Mouse (Mus musculus) layer of hippocampus, adult 6 months (tissue): Measurements from ENCODE around the gene Lman2. TPM values are rescaled to one million over a fixed set of nuclear protein-coding genes. Genes with fewer than 3 reads are reported as not detected.

ENCODE experiments used
- long read RNA-seq, 2 experiments: library from polyadenylated mRNA; unstranded; transcript quantifications; one replicate each; pipeline ENCODE4 v2.0.0; 2019 to 2020
- polyA plus RNA-seq: library from polyadenylated mRNA; unstranded; fragments of <200 nt; fragmentation: Nextera tagmentation; gene quantifications from 2 replicates; pipeline ENCODE4 v1.2.3, GENCODE M21; 2021

The Lman2 gene
- polyA plus RNA-seq: 34.0 and 39.1 TPM in 2 replicates
- long read RNA-seq, experiment 1, full-length matches to known transcripts: 98 of 134 reads
- long read RNA-seq, experiment 1, partial matches to known transcripts: 9 of 134 reads
- long read RNA-seq, experiment 1, other reads (novel, unspliced or antisense): 27 of 134 reads
- long read RNA-seq, experiment 2, full-length matches to known transcripts: 471 of 501 reads
- long read RNA-seq, experiment 2, partial matches to known transcripts: 0 of 501 reads
- long read RNA-seq, experiment 2, other reads (novel, unspliced or antisense): 30 of 501 reads

GRCm38 (mm10) chr13:55362453-55363060 is at the start of gene Lman2:
Gene Lman2 (minus strand): TSS chr13:55362783.

GRCm38 (mm10) chr13:55398088-55398487 is 35.5 kb upstream of the Lman2 start, which contains the start of gene Slc34a1:
Gene Slc34a1 (plus strand): TSS chr13:55398187.

GRCm38 (mm10) chr13:55369531-55370114 is 7.0 kb upstream of the Lman2 start, which contains the start of gene Rgs14:
Gene Rgs14 (plus strand): TSS chr13:55369732.

GRCm38 (mm10) chr13:55329683-55330566 is 32.7 kb downstream of the Lman2 start, which contains the start of gene Mxd3:
Gene Mxd3 (minus strand): TSS chr13:55329823.

GRCm38 (mm10) chr13:55321434-55322129 is 41.0 kb downstream of the Lman2 start, which contains the start of gene Rab24:
Gene Rab24 (minus strand): TSS chr13:55321946.

GRCm38 (mm10) chr13:55319931-55320533 is 42.6 kb downstream of the Lman2 start, which contains the start of gene Prelid1:
Gene Prelid1 (plus strand): TSS chr13:55320500.

Other genes with a start within 250 kb of the Lman2 start
- gene Gm17617, start 229.2 kb downstream of the Lman2 start, polyA plus RNA-seq: not detected in 2 replicates
- 0.18 TPM in 1 of 2 replicates, not detected in the other for gene Fgfr4, start 210.1 kb downstream of the Lman2 start, polyA plus RNA-seq
- 23.9 and 24.2 TPM in 2 replicates for gene Nsd1, start 153.0 kb downstream of the Lman2 start, polyA plus RNA-seq
- 186 and 202 TPM in 2 replicates for gene Prelid1, start 42.3 kb downstream of the Lman2 start, polyA plus RNA-seq
- 98.9 and 112 TPM in 2 replicates for gene Rab24, start 40.8 kb downstream of the Lman2 start, polyA plus RNA-seq
- gene Mxd3, start 33.0 kb downstream of the Lman2 start, polyA plus RNA-seq: 0.82 and 1.2 TPM in 2 replicates
- 82.4 and 84.1 TPM in 2 replicates for gene Rgs14, start 6.9 kb upstream of the Lman2 start, polyA plus RNA-seq
- not detected in 2 replicates for gene Slc34a1, start 35.4 kb upstream of the Lman2 start, polyA plus RNA-seq
- gene Pfn3, start 52.4 kb upstream of the Lman2 start, polyA plus RNA-seq: 0.60 and 0.63 TPM in 2 replicates
- gene F12, start 64.0 kb upstream of the Lman2 start, polyA plus RNA-seq: 0.06 and 0.24 TPM in 2 replicates
- gene Grk6, start 82.3 kb upstream of the Lman2 start, polyA plus RNA-seq: 4.7 and 5.0 TPM in 2 replicates
- 10.1 and 19.9 TPM in 2 replicates for gene Prr7, start 101.5 kb upstream of the Lman2 start, polyA plus RNA-seq
- 77.0 and 77.4 TPM in 2 replicates for gene Dbn1, start 125.3 kb upstream of the Lman2 start, polyA plus RNA-seq
- 72.8 and 76.0 TPM in 2 replicates for gene Pdlim7, start 150.9 kb upstream of the Lman2 start, polyA plus RNA-seq
- 0.36 and 0.55 TPM in 2 replicates for gene Dok3, start 166.5 kb upstream of the Lman2 start, polyA plus RNA-seq
- gene Ddx41, start 173.9 kb upstream of the Lman2 start, polyA plus RNA-seq: 38.0 and 38.6 TPM in 2 replicates
- 2.9 and 3.3 TPM in 2 replicates for gene Fam193b, start 208.3 kb upstream of the Lman2 start, polyA plus RNA-seq
- gene Tmed9, start 210.9 kb upstream of the Lman2 start, polyA plus RNA-seq: 33.6 and 40.8 TPM in 2 replicates
- 16.6 and 17.8 TPM in 2 replicates for gene B4galt7, start 237.1 kb upstream of the Lman2 start, polyA plus RNA-seq